Mouse (Mus musculus): ENCODE data around the gene Maneal. TPM values are rescaled to one million over a fixed set of nuclear protein-coding genes. Genes with fewer than 3 reads are reported as not detected.

Gene Maneal
- polyA plus RNA-seq, 1 experiment from 2014 or later, result 10.0 TPM

DNA sequence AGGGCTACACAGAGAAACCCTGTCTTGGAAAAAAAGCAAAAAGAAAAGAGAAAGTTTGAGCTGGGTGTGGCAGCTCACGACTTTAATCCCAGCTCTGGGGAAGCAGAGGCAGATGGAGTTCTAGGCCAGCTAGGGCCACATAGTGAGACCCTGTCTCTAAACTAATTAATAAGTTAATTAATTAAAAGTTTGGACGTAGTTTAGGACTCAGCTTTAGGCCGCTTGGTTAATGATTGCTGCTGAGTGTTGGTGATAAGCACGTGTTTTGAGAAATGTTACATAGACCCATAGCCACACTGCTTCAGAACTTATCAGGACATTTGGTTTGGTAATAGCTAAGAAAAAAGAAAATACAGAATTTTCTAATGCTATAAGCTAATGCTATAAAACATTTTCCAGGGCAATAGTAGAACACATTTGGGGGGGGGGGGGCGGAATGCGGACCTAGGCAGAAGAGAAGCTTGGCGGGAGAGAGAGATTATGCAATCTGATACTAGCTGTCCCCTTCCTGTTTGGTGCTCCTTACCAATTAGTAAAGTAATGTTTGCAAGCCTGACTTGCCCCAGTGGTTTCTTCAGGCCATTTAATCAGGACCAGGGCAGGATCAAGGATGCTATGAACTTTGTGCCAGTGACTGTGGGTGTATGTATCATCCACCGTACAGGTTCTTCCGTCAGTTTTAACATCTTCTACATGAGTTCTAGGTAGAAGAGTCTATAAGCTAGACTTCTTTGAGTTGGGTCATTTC lies 52.7 kb downstream of the Maneal start:
- 91% methylated on average over 9 of the region's 9 CpGs for WGBS
- peaks cover 57% of the 10 kb centered on the region for H3K36me3 ChIP-seq

GRCm38 (mm10) chr4:124808511-124808910 lies 53.5 kb downstream of the Maneal start:
- H3K27ac ChIP-seq (replicated peaks), result no peak overlapping the region
- H3K9ac ChIP-seq, result no peak overlapping the region
- H3K36me3 ChIP-seq, result peaks cover 58% of the 10 kb centered on the region
- H3K4me3 ChIP-seq, result no peak overlapping the region
- no peaks in the 10 kb centered on the region for H3K27me3 ChIP-seq
- H3K4me2 ChIP-seq, result no peak overlapping the region
- peaks cover 21% of the 10 kb centered on the region for H3K4me1 ChIP-seq (replicated peaks)
- ATAC-seq (ENCODE audit: low read depth), result no peak
- no peaks in the 10 kb centered on the region for H3K9me3 ChIP-seq
- 86% methylated on average over 5 of the region's 5 CpGs for WGBS

More for the DNA sequence above, 52.7 kb downstream of the Maneal start:
- ATAC-seq (ENCODE audit: low read depth), result no peak
- Histone ChIP-seq H3K27me3 (no peaks in the 10 kb centered on the region), H3K4me1 (replicated peaks) (peaks cover 17% of the 10 kb centered on the region), H3K27ac (replicated peaks) (no peak overlapping the region), H3K4me2 (no peak overlapping the region), H3K4me3 (no peak overlapping the region), H3K9me3 (no peaks in the 10 kb centered on the region), H3K9ac (no peak overlapping the region)

Other genes starting within 250 kb of the Maneal start
- gene Pou3f1, start 205.4 kb downstream of the Maneal start, polyA plus RNA-seq (2015; fragmentation: Nextera tagmentation; extraction: Ambion mirVana), result 8.0 and 8.7 TPM in 2 replicates
- gene Utp11, start 168.6 kb downstream of the Maneal start, polyA plus RNA-seq (2015; fragmentation: Nextera tagmentation; extraction: Ambion mirVana), result 49.2 and 54.2 TPM in 2 replicates
- 2.6 and 2.9 TPM in 2 replicates for gene Fhl3, start 161.5 kb downstream of the Maneal start, polyA plus RNA-seq (2015; fragmentation: Nextera tagmentation; extraction: Ambion mirVana)
- gene Sf3a3, start 147.4 kb downstream of the Maneal start, polyA plus RNA-seq (2015; fragmentation: Nextera tagmentation; extraction: Ambion mirVana), result 101 and 115 TPM in 2 replicates
- 23.6 and 29.1 TPM in 2 replicates for gene Inpp5b, start 120.3 kb downstream of the Maneal start, polyA plus RNA-seq (2015; fragmentation: Nextera tagmentation; extraction: Ambion mirVana)
- 11.7 and 12.2 TPM in 2 replicates for gene Mtf1, start 60.1 kb downstream of the Maneal start, polyA plus RNA-seq (2015; fragmentation: Nextera tagmentation; extraction: Ambion mirVana)
- gene Yrdc, start 11.5 kb downstream of the Maneal start, polyA plus RNA-seq (2015; fragmentation: Nextera tagmentation; extraction: Ambion mirVana), result 39.6 and 46.6 TPM in 2 replicates
- gene 1110065P20Rik, start 11.0 kb downstream of the Maneal start, polyA plus RNA-seq (2015; fragmentation: Nextera tagmentation; extraction: Ambion mirVana), result 74.9 and 80.2 TPM in 2 replicates
- 4.7 and 5.3 TPM in 2 replicates for gene Epha10, start 18.7 kb upstream of the Maneal start, polyA plus RNA-seq (2015; fragmentation: Nextera tagmentation; extraction: Ambion mirVana)
- 13.3 and 17.1 TPM in 2 replicates for gene 9930104L06Rik, start 74.9 kb upstream of the Maneal start, polyA plus RNA-seq (2015; fragmentation: Nextera tagmentation; extraction: Ambion mirVana)
- gene Cdca8, start 77.1 kb upstream of the Maneal start, polyA plus RNA-seq (2015; fragmentation: Nextera tagmentation; extraction: Ambion mirVana), result 30.1 and 38.2 TPM in 2 replicates
- 1.5 and 1.7 TPM in 2 replicates for gene Rspo1, start 124.3 kb upstream of the Maneal start, polyA plus RNA-seq (2015; fragmentation: Nextera tagmentation; extraction: Ambion mirVana)
- gene Gnl2, start 154.4 kb upstream of the Maneal start, polyA plus RNA-seq (2015; fragmentation: Nextera tagmentation; extraction: Ambion mirVana), result 91.6 and 94.2 TPM in 2 replicates
- 0.54 and 0.63 TPM in 2 replicates for gene Dnali1, start 203.5 kb upstream of the Maneal start, polyA plus RNA-seq (2015; fragmentation: Nextera tagmentation; extraction: Ambion mirVana)
- 23.8 and 27.9 TPM in 2 replicates for gene Snip1, start 204.5 kb upstream of the Maneal start, polyA plus RNA-seq (2015; fragmentation: Nextera tagmentation; extraction: Ambion mirVana)
- 150 and 151 TPM in 2 replicates for gene Meaf6, start 223.0 kb upstream of the Maneal start, polyA plus RNA-seq (2015; fragmentation: Nextera tagmentation; extraction: Ambion mirVana)